Mouse (Mus musculus) erythroblast, embryonic 14.5 days (primary cell): ENCODE data around the gene Sept14. TPM values are rescaled to one million over a fixed set of nuclear protein-coding genes. Genes with fewer than 3 reads are reported as not detected.

Source experiments
- H3K27me3 ChIP-seq: 2 replicates; pipeline ENCODE4 v1.6.1; 2012; ENCODE audit warnings: inconsistent platforms; ENCODE audit not compliant: control insufficient read depth
- H3K36me3 ChIP-seq: 2 replicates; pipeline ENCODE4 v1.6.1; 2012; ENCODE audit warnings: mild to moderate bottlenecking, inconsistent platforms; ENCODE audit not compliant: control insufficient read depth
- H3K4me1 ChIP-seq: 2 replicates; pipeline ENCODE4 v1.6.1; 2012; ENCODE audit warnings: inconsistent platforms; ENCODE audit not compliant: control insufficient read depth
- H3K4me3 ChIP-seq: replicated peaks from 2 replicates; pipeline ENCODE3; 2012; ENCODE audit warnings: moderate library complexity, mild to moderate bottlenecking, inconsistent platforms
- H3K9me3 ChIP-seq: 2 replicates; pipeline ENCODE4 v1.6.1; 2012; ENCODE audit warnings: low read length, inconsistent platforms, mixed read lengths; ENCODE audit not compliant: control insufficient read depth
- GATA1 ChIP-seq: IDR thresholded peaks from 2 replicates; pipeline ENCODE4 v1.6.1; 2012; ENCODE audit warnings: low read length, inconsistent platforms, mixed read lengths
- TAL1 ChIP-seq: IDR thresholded peaks from 3 replicates; pipeline ENCODE4 v1.6.1; 2012; ENCODE audit warnings: low read length, inconsistent platforms, mixed read lengths
- polyA plus RNA-seq: library from polyadenylated mRNA; stranded (reverse); fragments of >175 nt; gene quantifications from 2 replicates; pipeline ENCODE4 v1.2.3, GENCODE M21; 2012

Gene Sept14
- polyA plus RNA-seq, 1 experiment = not detected

DNA sequence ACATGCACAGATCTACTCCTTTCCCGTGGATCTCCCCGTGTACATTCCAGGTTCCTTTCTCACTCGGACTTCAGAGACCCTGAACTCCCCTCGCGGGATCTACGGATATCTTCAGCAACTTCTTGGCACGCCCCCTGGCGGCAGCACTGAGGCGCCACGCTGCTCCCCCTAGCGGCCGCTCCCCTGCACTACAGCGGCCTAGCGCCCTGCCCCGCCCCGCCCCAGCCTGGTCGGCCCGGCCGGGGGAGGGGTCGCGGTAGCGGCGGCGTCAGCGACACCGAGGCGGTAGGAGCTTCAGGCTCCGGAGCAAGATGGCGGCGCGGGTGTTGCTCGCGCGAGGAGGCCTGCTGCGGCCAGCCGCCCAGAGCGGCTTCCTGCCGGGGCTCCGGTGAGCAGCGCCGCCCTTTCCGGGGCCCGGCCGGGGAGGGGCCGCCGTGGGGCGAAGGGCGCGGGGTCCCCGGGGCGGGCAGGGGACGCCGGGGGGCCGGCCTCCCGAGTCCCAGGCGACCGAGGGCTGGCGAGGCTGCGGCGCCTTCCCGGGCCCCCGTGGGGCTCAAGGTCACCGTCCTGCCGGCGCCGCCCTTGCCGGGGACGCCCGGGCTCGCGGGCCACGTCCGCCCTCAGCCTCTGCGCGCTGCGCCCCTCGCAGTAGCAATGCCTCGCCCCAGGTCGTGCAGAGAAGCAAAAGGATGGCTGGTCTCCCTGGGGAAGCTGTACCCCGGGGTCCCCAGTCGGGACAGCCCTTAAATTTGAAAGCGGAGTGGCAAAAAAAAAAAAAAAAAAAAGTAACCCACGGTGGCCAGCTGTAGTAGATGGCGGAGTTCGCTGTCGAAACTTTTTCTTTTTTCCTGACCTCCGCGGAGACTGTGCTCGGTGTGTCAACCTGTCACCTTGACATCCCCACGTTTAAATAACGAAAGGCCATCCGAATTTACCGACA, 16.8 kb upstream of the Sept14 start, which contains the start of gene Nipsnap2:
Nipsnap2 (plus strand) TSS at position 230 of the 940 bp plus-strand sequence.
- Histone ChIP-seq H3K9me3 (no peaks in the 10 kb centered on the region), H3K36me3 (peaks cover 7% of the 10 kb centered on the region), H3K27me3 (no peaks in the 10 kb centered on the region), H3K4me1 (peaks cover 63% of the 10 kb centered on the region), H3K4me3 (peak within 1 kb of the TSS; percentile 89)
- TF ChIP-seq TAL1 (no peak), GATA1 (no peak)

GRCm38 (mm10) chr5:129724268-129724667, 16.0 kb upstream of the Sept14 start:
- Histone ChIP-seq H3K4me1 (peaks cover 55% of the 10 kb centered on the region), H3K27me3 (no peaks in the 10 kb centered on the region), H3K4me3 (peak overlapping the region; percentile 89), H3K36me3 (peaks cover 15% of the 10 kb centered on the region), H3K9me3 (no peaks in the 10 kb centered on the region)
- TF ChIP-seq GATA1 = no peak

GRCm38 (mm10) chr5:129720176-129720575, 11.9 kb upstream of the Sept14 start:
- Histone ChIP-seq H3K27me3 (no peaks in the 10 kb centered on the region), H3K36me3 (peaks cover 46% of the 10 kb centered on the region), H3K9me3 (no peaks in the 10 kb centered on the region), H3K4me3 (no peak overlapping the region), H3K4me1 (peaks cover 36% of the 10 kb centered on the region)
- TF ChIP-seq GATA1 (no peak), TAL1 (no peak)

- Histone ChIP-seq H3K27me3 (peaks cover 5% of the 10 kb centered on the region), H3K36me3 (peaks cover 46% of the 10 kb centered on the region), H3K4me3 (no peak overlapping the region), H3K4me1 (peaks cover 26% of the 10 kb centered on the region), H3K9me3 (no peaks in the 10 kb centered on the region)
- no peak for TF ChIP-seq GATA1
- no peak for TF ChIP-seq TAL1
Measured at GRCm38 (mm10) chr5:129717016-129717415, 8.7 kb upstream of the Sept14 start.

DNA sequence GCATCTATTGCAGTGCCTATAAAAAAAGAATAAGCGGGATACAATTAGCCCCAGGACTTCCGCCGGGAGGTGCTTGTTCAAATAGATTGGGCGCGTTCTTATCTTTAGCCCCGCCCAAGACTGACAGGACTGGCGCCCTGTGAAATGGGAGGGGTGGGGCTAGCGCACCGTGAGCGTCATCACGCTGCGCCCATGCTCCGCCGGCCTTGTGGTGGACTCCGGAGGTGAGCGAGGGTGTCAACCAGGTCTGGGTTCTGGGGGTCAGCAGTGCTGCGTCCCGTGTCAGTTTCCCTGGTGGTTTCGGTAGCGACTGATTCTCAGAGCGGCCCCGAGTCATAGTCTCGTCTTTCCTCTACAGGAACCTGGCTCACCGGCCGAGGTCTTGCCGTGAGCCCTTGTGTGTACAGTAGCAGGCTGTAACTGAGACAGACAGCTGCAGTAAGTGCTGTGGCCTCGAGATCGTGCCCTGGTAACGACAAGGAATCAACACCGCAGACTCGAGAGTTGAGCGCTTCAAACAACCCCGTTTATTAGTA, 7.1 kb upstream of the Sept14 start, which contains the start of gene Mrps17:
Mrps17 (plus strand) TSS at position 172 of the 536 bp plus-strand sequence.
- peaks cover 41% of the 10 kb centered on the region for H3K36me3 ChIP-seq
- peaks cover 12% of the 10 kb centered on the region for H3K27me3 ChIP-seq
- H3K9me3 ChIP-seq = no peaks in the 10 kb centered on the region
- peak within 1 kb of the TSS; percentile 88 for H3K4me3 ChIP-seq
- H3K4me1 ChIP-seq = peaks cover 26% of the 10 kb centered on the region
- TF ChIP-seq GATA1 = peak; percentile 91
- TF ChIP-seq TAL1 = no peak

DNA sequence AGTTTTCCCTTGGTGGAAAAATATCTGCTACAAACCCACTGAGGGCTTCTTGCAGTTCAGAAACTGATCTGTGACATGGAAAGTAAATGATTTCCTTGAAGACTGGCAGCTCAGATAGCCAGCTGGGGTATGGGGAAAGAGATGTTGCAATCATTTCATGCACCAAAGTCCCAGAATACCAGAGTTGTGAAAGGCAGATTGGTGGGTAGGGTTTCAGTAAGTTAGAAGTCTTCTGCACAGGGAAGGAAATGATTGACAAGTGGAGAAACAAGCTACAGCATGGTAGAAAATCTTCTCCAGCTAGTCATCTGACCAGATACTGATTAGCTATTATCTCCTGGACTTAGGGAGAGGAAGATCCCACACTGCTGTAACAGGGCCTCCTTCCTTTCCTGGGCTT, 4.9 kb downstream of the Sept14 start:
- H3K27me3 ChIP-seq = peaks cover 17% of the 10 kb centered on the region

DNA sequence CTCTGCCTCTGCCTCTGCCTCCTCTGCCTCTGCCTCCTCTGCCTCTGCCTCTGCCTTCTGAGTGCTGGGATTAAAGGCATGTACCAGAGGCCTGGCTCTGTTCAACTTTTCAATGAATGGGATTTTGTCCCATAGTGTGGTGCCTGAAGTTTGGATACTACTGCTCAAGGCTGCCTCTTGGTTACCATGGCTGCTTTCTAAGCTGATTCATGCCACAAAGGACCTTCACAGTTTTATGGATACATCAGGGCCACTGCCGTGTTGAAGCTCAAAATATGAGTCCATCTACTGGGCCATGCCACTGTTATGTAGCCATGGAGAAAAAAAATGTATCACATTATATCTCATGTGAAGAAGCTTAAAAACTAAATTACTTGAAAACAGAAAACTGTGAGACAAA, 6.6 kb downstream of the Sept14 start:
- Histone ChIP-seq H3K36me3 (no peaks in the 10 kb centered on the region), H3K4me3 (no peak overlapping the region), H3K27me3 (peaks cover 16% of the 10 kb centered on the region), H3K4me1 (no peaks in the 10 kb centered on the region), H3K9me3 (peaks cover 2% of the 10 kb centered on the region; the same call in 1 of the 2 replicates)
- TF ChIP-seq TAL1 (no peak), GATA1 (no peak)

More for the DNA sequence above, 4.9 kb downstream of the Sept14 start:
- no peak overlapping the region for H3K4me3 ChIP-seq
- no peaks in the 10 kb centered on the region for H3K4me1 ChIP-seq
- no peaks in the 10 kb centered on the region for H3K36me3 ChIP-seq
- H3K9me3 ChIP-seq = no peaks in the 10 kb centered on the region
- TF ChIP-seq GATA1 (no peak), TAL1 (no peak)

DNA sequence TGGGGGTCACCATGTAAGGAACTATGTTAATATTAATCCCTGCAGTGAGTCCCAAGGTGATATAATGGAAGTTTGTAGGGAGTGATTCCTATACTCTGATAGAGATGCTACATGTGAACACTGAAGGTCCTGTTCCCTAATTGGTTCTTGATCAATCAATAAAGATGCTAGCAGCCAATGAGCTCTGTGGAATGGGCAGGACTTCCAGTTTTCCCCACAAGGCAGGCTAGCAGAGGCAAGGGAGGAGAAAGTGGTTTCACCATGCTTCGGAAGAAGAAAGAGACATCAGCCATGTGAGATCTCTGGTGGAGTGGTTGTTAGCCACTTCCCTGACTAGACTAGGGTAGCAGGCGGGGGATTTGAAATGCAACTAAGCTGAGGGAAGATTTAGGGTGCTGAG, 7.8 kb downstream of the Sept14 start:
- H3K4me1 ChIP-seq = no peaks in the 10 kb centered on the region
- peaks cover 16% of the 10 kb centered on the region for H3K27me3 ChIP-seq
- no peak overlapping the region for H3K4me3 ChIP-seq
- TF ChIP-seq GATA1 (no peak), TAL1 (no peak)
- no peaks in the 10 kb centered on the region for H3K36me3 ChIP-seq
- H3K9me3 ChIP-seq = peaks cover 2% of the 10 kb centered on the region; the same call in 1 of the 2 replicates

DNA sequence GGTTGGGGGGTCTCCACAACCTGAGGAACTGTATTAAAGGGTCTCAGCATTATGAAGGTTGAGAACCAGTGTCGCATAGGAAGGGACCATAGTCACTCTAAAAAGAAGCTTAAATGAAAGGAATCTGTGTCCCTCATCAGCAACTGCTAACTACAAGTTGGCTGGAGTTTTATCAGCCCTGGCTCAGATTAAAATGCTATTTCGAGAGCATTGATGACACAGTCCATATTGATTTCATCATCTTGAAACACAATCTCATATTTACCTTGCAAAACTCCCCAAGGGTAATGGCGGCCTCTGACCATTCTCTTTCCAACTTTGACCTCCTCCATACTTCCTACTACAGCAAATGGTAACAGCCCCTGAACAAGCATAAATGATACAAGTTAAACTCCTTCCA, 17.8 kb downstream of the Sept14 start:
- TF ChIP-seq TAL1 (no peak), GATA1 (no peak)
- H3K9me3 ChIP-seq = no peaks in the 10 kb centered on the region
- H3K36me3 ChIP-seq = no peaks in the 10 kb centered on the region
- no peaks in the 10 kb centered on the region for H3K4me1 ChIP-seq
- H3K4me3 ChIP-seq = no peak overlapping the region
- H3K27me3 ChIP-seq = peaks cover 5% of the 10 kb centered on the region; the same call in 1 of the 2 replicates
